Mouse (Mus musculus): ENCODE measurements around the gene Aasdh. TPM values are rescaled to one million over a fixed set of nuclear protein-coding genes. Genes with fewer than 3 reads are reported as not detected.
A peak's percentile ranks its signal among the peaks of the same experiment; 100 is the strongest.

Aasdh gene
- total and polyA plus RNA-seq, 3 experiments, result 20.7 to 26.5 TPM; not detected in 1

GRCm38 (mm10) chr5:76939717-76940116 is 34.4 kb upstream of the Aasdh start:
- H3K27ac ChIP-seq (ENCODE audit: control insufficient read depth, low read depth, low read length), result peak overlapping the region; percentile 61
- peak; percentile 53 for DNase-seq (ENCODE audit: low read depth, low spot score)
- H3K4me3 ChIP-seq (ENCODE audit: control insufficient read depth in 1 of 2, insufficient read depth in 1 of 2, low read depth in 2 of 2, low read length in 2 of 2), result no peak overlapping the region
- H3K9me3 ChIP-seq (replicated peaks; ENCODE audit: insufficient read depth, low read length), result no peaks in the 10 kb centered on the region
- H3K79me2 ChIP-seq (ENCODE audit: control insufficient read depth, insufficient read depth, low read length, poor library complexity), result peaks cover 41% of the 10 kb centered on the region
- no peak for TF ChIP-seq POLR2AphosphoS5 (IDR thresholded peaks at IDR 0.05; ENCODE audit: borderline replicate concordance, low read depth, low read length)
- TF ChIP-seq GABPA (IDR thresholded peaks at IDR 0.05; ENCODE audit: low read depth, low read length), result no peak
- TF ChIP-seq ZC3H11A (IDR thresholded peaks at IDR 0.05; ENCODE audit: low read depth, low read length), result no peak
- TF ChIP-seq ETS1 (IDR thresholded peaks at IDR 0.05; ENCODE audit: low read depth, low read length), result no peak
- no peak for TF ChIP-seq MAX (IDR thresholded peaks at IDR 0.05; ENCODE audit: low read length)
- TF ChIP-seq EP300 (IDR thresholded peaks at IDR 0.05; ENCODE audit: low read depth in 1 of 2, low read length in 2 of 2), result peak; percentile 17 to 46; a peak in 1 of 4 replicates
- TF ChIP-seq GATA1 (IDR thresholded peaks at IDR 0.05; ENCODE audit: low read depth, low read length), result peak; percentile 59; the same call in 1 of the 2 replicates
- no peak for TF ChIP-seq MAFK (IDR thresholded peaks at IDR 0.05; ENCODE audit: borderline replicate concordance, low read depth, low read length)
- no peak for TF ChIP-seq USF2 (IDR thresholded peaks at IDR 0.05; ENCODE audit: borderline replicate concordance in 1 of 2, insufficient read depth in 1 of 2, low read depth in 1 of 2, low read length in 2 of 2)
- TF ChIP-seq NELFE (IDR thresholded peaks at IDR 0.05; ENCODE audit: low read depth, low read length), result no peak
- no peak for TF ChIP-seq RAD21 (IDR thresholded peaks at IDR 0.05; ENCODE audit: low read depth, low read length)
- no peak for TF ChIP-seq CHD1 (IDR thresholded peaks at IDR 0.05; ENCODE audit: low read depth, low read length)
- no peak for TF ChIP-seq ZMIZ1 (IDR thresholded peaks at IDR 0.05; ENCODE audit: low read depth, low read length)
- TF ChIP-seq MYB (IDR thresholded peaks at IDR 0.05; ENCODE audit: low read depth, low read length), result no peak
- no peak for TF ChIP-seq MAZ (IDR thresholded peaks at IDR 0.05; ENCODE audit: low read depth, low read length)
- no peak for TF ChIP-seq KAT2A (conservative IDR thresholded peaks at IDR 0.05; ENCODE audit: low read depth, low read length)
- TF ChIP-seq ZKSCAN1 (IDR thresholded peaks at IDR 0.05; ENCODE audit: low read depth, low read length), result no peak
- TF ChIP-seq NRF1 (IDR thresholded peaks at IDR 0.05; ENCODE audit: insufficient read depth, low read depth, low read length, poor library complexity, severe bottlenecking), result no peak
- no peak for TF ChIP-seq MYC (IDR thresholded peaks at IDR 0.05; ENCODE audit: low read depth, low read length)
- no peak for TF ChIP-seq POLR2A (IDR thresholded peaks at IDR 0.05; ENCODE audit: control insufficient read depth in 1 of 2, insufficient read depth in 1 of 2, low read depth in 1 of 2, low read length in 2 of 2, poor library complexity in 1 of 2)
- no peak for TF ChIP-seq POLR2AphosphoS2 (IDR thresholded peaks at IDR 0.05; ENCODE audit: low read length)
- no peak for TF ChIP-seq HCFC1 (IDR thresholded peaks at IDR 0.05; ENCODE audit: low read depth, low read length)
- TF ChIP-seq TAL1 (IDR thresholded peaks at IDR 0.05; ENCODE audit: low read length), result no peak
- peak; percentile 24; the same call in 1 of the 2 replicates for TF ChIP-seq RCOR1 (IDR thresholded peaks at IDR 0.05; ENCODE audit: low read depth, low read length)
- TF ChIP-seq TCF12 (IDR thresholded peaks at IDR 0.05; ENCODE audit: low read depth, low read length), result no peak
- TF ChIP-seq TBP (IDR thresholded peaks at IDR 0.05; ENCODE audit: low read depth, low read length), result no peak
- peaks cover 24 to 48% of the 10 kb centered on the region in 2 experiments for H3K36me3 ChIP-seq (ENCODE audit: control insufficient read depth in 1 of 2, insufficient read depth in 2 of 2, low read length in 2 of 2)
- H3K27me3 ChIP-seq (ENCODE audit: control insufficient read depth in 1 of 2, insufficient read depth in 2 of 2, low read length in 2 of 2), result no peaks in the 10 kb centered on the region
- H3K4me1 ChIP-seq (ENCODE audit: control insufficient read depth in 1 of 2, insufficient read depth in 2 of 2, low read length in 2 of 2), result peaks cover 25 to 33% of the 10 kb centered on the region in 2 experiments
- peak overlapping the region; percentile 30; the same call in 1 of the 2 replicates for H3K9ac ChIP-seq (ENCODE audit: control insufficient read depth, low read depth, low read length, poor library complexity, severe bottlenecking)

Data from MEL (cell line).